Mouse (Mus musculus) G1E (cell line): ENCODE data around the gene Hoxb4.

Experiments used
- CTCF ChIP-seq: IDR thresholded peaks from 2 replicates; pipeline ENCODE4 v1.5.1; 2012; ENCODE audit warnings: low read depth, low read length, inconsistent platforms, mixed read lengths
- GATA1 ChIP-seq: IDR thresholded peaks from 2 replicates; pipeline ENCODE4 v1.6.1; 2012; ENCODE audit warnings: borderline replicate concordance, low read length, inconsistent platforms, mixed read lengths
- POLR2AphosphoS5 ChIP-seq: IDR thresholded peaks from 2 replicates; pipeline ENCODE4 v1.6.1; 2012; ENCODE audit warnings: low read depth, low read length, inconsistent platforms; ENCODE audit not compliant: insufficient replicate concordance
- TAL1 ChIP-seq: conservative IDR thresholded peaks from 2 replicates; pipeline ENCODE4 v1.6.1; 2012; ENCODE audit warnings: low read depth, low read length, inconsistent platforms, mixed read lengths

GRCm38 (mm10) chr11:96309288-96309687 is 8.8 kb upstream of the Hoxb4 start:
- TF ChIP-seq CTCF (no peak), POLR2AphosphoS5 (no peak), GATA1 (no peak), TAL1 (no peak)
